Mouse (Mus musculus) left cerebral cortex, adult 2 months (tissue): ENCODE results near the gene Pkhd1. TPM values are rescaled to one million over a fixed set of nuclear protein-coding genes. Genes with fewer than 3 reads are reported as not detected.

Experiments used
- DNase-seq, 2 experiments: peaks; one replicate each; pipeline ENCODE4 v3.0.0; 2021 to 2022; ENCODE audit warnings: low spot score in 2 of 2, mixed read lengths in 1 of 2; ENCODE audit errors: extremely low spot score in 1 of 2
- H3K27ac ChIP-seq: fragments of 200-600 bp; 2 replicates; pipeline ENCODE4 v1.8.1; 2022
- H3K4me3 ChIP-seq: fragments of 200-600 bp; 2 replicates; pipeline ENCODE4 v1.8.1; 2022
- CTCF ChIP-seq: fragments of 200-600 bp; IDR thresholded peaks from 2 replicates; pipeline ENCODE4 v1.8.1; 2022; ENCODE audit warnings: antibody characterized with exemption, mild to moderate bottlenecking, moderate library complexity
- intact Hi-C: fragments of 180-260 bp; cut with DNase I; formaldehyde crosslinking; loops from one replicate; pipeline ENCODE4 v1.15.1; 2025
- total RNA-seq, 2 experiments: library from RNA; stranded (reverse); gene quantifications; 2 replicates each; pipeline ENCODE4 v1.2.3; 2021

Pkhd1 gene
- total RNA-seq, 2 experiments from 2014 or later: 0.09 TPM; not detected in 1

DNA sequence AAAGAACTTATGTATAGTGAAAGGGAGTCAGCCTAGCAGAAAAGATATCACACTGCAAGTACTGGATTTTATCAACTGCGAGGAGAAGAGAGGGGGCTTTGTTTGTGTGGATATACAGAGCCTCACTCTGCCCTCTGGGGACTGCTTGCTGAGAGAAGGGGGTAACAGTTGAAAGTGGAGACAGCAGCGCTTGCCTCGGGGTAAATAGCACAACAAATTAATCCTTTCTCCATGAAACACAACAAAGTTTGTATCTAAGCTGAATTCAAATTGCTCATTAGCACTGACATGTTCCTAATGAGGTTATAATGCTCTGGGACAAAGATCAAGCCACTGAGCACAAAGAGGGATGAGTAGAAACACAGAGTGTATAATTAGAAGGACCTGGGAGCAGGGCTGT is 273.2 kb downstream of the Pkhd1 start:
- no peak for TF ChIP-seq CTCF
- DNase-seq: no peak
- intact Hi-C loops: no loop called here

DNA sequence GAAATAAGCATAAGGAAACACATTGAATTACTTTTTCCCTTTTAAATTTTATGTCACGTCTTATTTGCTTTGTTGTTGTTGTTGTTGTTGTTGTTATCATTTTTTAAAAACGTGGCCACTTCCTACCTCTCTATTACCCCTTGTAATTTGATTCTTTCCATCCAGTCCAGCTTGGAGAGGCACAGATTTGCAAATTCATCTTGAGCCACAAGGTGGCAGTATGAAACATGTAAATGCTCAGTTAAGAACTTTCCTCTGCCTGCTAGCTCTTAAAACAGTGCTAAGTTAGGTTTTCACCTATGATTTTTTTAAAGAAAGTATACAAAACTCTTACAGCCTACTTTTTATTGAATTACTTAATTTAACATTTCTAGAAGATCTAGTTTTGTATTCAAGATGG is 306.4 kb downstream of the Pkhd1 start:
- H3K4me3 ChIP-seq: no peak overlapping the region
- intact Hi-C loops: loop anchor here (1.0 kb wide), 2 partner anchors 139 to 202 kb away; no protein-coding TSS in a partner anchor
- TF ChIP-seq CTCF: peak; percentile 76
- H3K27ac ChIP-seq: no peak overlapping the region
- peak; percentile 44 to 72 for DNase-seq

More for the DNA sequence above, 273.2 kb downstream of the Pkhd1 start:
- H3K27ac ChIP-seq: no peak overlapping the region
- H3K4me3 ChIP-seq: no peak overlapping the region

DNA sequence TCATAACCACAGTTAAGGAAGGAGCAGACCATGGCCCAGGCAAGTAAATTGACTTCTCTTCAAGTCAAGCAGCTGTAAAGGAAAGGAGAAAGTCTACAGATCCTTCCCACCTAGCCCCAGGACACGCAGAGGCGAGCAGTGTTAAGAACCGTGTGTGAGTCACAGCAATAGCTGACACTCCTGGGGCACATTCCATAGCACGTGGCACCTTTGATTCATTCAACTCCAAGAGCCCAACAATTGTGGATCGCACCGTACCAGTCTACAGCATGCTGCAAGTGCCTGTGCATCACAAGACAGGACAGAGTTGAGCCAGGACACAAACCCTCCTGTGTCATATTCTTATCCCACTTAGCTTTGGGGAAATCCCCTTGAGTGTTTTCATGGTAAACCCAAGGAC is 306.9 kb downstream of the Pkhd1 start:
- DNase-seq: no peak
- Histone ChIP-seq H3K4me3 (no peak overlapping the region), H3K27ac (no peak overlapping the region)
- intact Hi-C loops: loop anchor here (1.0 kb wide), 2 partner anchors 139 to 202 kb away; no protein-coding TSS in a partner anchor
- no peak for TF ChIP-seq CTCF

DNA sequence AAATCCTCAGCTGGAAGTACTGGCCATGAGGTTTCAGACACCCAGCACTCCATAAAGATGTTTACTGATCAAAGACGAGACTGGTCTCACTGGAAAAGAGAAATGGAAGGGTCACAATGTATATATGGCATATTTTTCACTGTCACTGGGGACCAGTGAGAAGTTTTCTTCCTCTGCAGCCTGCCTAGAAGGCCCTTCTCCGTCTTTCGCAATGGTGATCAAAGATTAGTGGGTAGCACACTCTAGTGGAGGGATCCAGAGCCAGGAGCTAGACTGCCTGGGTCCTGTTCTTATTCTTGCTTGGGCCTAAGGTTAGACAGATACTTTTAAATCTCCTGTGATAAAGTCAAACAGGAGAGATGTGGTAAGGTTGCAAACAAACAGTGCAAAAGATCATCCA is 311.7 kb downstream of the Pkhd1 start:
- Histone ChIP-seq H3K4me3 (no peak overlapping the region), H3K27ac (no peak overlapping the region)
- intact Hi-C loops: loop anchor here (5.0 kb wide), 1 partner anchor 1099 kb away; the partner anchor contains the start of gene Tfap2b
- no peak for DNase-seq
- TF ChIP-seq CTCF: peak; percentile 20

DNA sequence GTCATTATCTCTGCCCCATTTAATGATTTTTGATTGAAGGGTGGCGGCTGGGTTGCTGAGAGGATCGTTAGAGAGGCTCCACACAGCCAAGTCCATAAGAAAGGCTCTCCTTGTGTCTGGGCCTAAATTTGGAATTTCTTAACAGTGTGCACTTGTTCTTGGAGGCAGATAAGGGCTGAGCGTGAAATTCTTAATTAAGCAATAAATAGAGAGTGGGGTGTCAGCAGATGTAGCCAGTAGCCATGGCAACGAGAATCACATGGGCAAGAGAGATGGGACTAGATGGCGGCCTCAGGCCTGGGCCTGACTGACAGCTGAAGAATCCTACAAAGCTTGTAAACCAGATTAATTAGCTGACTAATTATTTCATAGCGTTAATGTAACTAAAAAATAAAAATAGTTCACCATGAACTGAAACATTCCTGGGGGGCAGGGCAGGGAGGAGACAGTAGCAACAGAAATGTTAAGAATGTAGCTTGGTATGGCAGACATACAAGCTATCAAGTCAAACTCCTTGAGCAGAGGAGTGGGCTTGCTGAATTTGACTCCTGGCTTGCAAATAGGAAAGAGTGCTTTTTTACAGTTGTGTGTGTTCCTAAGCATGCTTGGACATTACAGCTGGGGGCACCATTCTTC is 314.8 kb downstream of the Pkhd1 start:
- peak in 1 of 2 experiments; percentile 17 for DNase-seq
- no peak for TF ChIP-seq CTCF
- Histone ChIP-seq H3K27ac (no peak overlapping the region), H3K4me3 (no peak overlapping the region)
- intact Hi-C loops: no loop called here

DNA sequence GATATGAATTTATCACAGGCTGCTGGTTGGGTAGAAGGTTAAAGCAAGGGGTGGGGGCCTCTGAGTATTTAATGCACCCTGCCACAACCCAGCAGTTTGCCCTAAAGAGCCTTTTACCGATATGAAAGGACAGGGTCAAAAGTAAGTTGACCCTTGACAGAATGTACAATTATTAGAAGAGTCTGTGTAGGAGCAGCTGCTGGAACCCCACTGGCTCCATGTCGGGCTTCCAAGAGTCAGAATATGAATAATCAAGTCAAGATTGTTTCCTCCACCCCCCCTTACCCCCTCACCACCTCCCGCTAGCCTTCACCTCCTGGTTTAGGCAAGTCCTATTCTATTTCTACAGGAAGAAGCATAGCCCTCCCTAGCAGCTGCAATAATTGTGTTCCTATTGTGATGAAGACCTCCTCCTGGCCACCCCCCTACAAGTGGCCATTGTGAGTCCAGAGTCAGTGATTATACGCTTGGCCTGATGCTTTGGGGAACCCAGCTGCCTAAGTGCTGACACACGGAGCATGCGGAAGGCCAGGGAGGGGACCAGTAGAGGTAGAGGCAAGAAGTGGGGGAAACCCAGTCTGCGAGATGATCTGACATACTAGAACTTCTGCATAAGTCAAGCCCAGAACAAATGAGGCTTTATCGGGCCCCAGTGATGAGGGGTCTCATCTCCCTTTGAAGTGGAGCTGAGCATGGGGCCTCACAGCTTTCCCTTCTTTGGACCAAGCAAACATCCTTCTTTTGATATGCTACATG is 315.5 kb downstream of the Pkhd1 start:
- TF ChIP-seq CTCF: no peak
- Histone ChIP-seq H3K27ac (no peak overlapping the region), H3K4me3 (no peak overlapping the region)
- intact Hi-C loops: no loop called here
- no peak for DNase-seq

DNA sequence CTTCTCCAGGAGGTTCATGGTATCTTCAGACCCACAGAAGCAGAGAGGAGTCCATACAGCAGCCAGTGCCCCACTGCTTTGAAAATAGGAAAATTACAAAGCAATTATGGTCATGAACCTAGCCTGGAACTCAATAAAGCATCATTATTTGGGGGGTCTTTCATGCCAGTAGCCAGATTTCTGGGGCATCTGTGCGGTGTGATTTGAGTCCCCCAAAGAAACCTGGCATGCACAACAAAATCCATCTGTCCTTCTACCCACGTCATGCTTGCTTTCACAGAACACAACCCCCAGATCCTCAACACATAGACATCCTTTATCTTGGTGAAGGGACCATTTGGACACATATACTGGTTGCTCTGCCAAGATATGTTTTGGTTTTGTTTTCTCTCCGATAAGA is 316.2 kb downstream of the Pkhd1 start:
- intact Hi-C loops: no loop called here

DNA sequence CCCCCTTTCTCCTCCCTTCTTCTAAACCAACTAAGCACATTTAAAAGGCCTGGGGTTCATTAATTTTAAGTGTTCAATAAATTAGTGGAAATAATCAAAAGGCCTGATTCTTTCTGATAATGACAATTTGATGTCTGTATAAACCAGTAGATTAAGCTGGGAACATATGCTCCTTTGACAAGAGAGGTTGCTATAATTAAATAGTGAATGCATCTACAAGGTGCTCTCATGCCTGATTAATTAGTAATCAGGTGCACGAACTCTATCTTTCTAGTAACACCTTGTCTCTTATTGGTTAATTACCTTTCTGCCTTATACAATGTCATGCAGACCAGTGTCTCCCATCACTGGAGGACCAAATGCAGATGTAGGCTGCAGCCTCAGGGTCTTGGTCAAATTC is 329.2 kb downstream of the Pkhd1 start:
- no peak overlapping the region for H3K27ac ChIP-seq
- no peak for DNase-seq
- TF ChIP-seq CTCF: no peak
- intact Hi-C loops: no loop called here
- H3K4me3 ChIP-seq: no peak overlapping the region

More for the DNA sequence above, 316.2 kb downstream of the Pkhd1 start:
- H3K4me3 ChIP-seq: no peak overlapping the region
- TF ChIP-seq CTCF: no peak
- H3K27ac ChIP-seq: no peak overlapping the region
- no peak for DNase-seq

DNA sequence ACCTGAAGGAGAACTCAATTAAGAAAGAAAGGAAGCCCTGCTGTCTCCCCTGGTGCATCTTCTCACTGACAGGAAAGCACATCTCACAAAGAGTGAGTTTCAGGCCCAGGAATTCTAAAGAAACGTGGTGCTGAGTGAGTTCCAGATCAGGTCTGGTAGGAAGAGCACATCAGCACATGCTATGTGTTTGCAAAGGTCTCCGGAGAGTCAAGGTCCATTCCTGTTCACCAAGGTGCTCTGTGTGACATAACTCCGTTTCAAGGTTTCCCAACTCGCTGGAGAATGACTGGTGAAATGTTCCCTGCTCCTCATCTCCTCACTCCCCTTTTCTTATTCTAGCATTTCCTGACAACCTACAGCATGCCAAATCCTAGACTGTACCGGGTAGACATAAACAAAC is 357.5 kb downstream of the Pkhd1 start:
- Histone ChIP-seq H3K4me3 (no peak overlapping the region), H3K27ac (no peak overlapping the region)
- TF ChIP-seq CTCF: no peak
- intact Hi-C loops: no loop called here
- DNase-seq: no peak

DNA sequence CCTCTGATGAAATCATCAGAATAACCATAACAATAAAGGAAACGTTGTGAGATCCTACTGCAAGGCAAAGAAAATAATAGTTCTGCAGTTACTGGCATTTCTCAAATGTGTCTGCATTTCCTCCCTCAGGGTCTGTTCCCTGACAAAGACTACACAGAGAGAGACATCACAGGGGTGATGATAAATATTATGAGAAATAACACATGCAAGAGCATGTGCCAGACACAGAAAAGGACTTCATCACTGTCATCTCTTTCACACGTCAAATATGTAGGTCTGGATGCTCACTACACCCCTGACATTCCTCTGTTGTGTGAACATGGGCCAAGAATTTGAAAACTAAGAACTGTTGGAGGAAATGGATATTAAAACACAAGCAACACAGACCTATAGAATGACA is 369.7 kb downstream of the Pkhd1 start:
- no peak for DNase-seq
- no peak for TF ChIP-seq CTCF
- no peak overlapping the region for H3K4me3 ChIP-seq
- no peak overlapping the region for H3K27ac ChIP-seq
- intact Hi-C loops: no loop called here

DNA sequence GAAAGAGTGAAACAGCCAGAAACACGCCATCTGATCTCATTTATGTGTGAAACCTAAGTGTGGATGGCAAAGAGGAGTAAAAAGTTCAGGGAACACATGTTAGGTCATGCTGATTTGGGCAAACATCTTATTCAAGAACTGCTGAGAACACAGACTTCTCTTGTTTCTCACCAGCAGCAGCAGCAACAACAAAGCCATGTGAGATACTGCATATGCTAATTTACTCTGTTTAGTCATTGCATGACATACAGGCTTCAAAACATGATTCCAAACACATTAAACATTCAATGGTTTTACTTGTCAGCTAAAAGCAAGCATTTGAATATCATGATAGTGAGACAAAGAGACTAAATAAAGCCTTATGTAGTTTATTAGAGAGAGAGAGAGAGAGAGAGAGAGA is 401.2 kb downstream of the Pkhd1 start:
- DNase-seq: no peak
- intact Hi-C loops: no loop called here
- no peak for TF ChIP-seq CTCF
- no peak overlapping the region for H3K27ac ChIP-seq
- no peak overlapping the region for H3K4me3 ChIP-seq

DNA sequence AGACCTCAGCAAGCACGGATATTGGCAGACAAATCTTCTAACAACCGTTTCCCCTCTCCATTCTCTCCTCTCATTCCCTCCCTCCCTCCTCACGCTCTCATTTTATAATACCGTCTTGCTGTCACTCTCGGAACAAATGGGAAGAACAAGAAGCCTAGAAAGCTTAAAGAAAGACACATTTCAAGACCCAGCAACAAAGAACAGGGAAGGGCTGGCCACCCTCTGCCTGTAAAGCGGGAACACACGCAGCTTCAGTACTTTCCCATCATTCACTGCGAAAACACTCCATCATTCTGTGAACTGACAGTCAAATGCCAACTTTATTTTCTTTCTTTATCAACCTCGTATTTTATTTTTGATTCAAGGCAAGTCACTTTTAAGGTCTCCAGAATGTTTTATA is 427.4 kb downstream of the Pkhd1 start:
- Histone ChIP-seq H3K27ac (no peak overlapping the region), H3K4me3 (no peak overlapping the region)
- no peak for DNase-seq
- TF ChIP-seq CTCF: no peak
- intact Hi-C loops: no loop called here
